Mouse (Mus musculus) G1E (cell line): ENCODE data around the gene Ndufb7.

Experiments
- CTCF ChIP-seq: IDR thresholded peaks from 2 replicates; pipeline ENCODE4 v1.5.1; 2012; ENCODE audit warnings: low read depth, low read length, inconsistent platforms, mixed read lengths
- TAL1 ChIP-seq: conservative IDR thresholded peaks from 2 replicates; pipeline ENCODE4 v1.6.1; 2012; ENCODE audit warnings: low read depth, low read length, inconsistent platforms, mixed read lengths

DNA sequence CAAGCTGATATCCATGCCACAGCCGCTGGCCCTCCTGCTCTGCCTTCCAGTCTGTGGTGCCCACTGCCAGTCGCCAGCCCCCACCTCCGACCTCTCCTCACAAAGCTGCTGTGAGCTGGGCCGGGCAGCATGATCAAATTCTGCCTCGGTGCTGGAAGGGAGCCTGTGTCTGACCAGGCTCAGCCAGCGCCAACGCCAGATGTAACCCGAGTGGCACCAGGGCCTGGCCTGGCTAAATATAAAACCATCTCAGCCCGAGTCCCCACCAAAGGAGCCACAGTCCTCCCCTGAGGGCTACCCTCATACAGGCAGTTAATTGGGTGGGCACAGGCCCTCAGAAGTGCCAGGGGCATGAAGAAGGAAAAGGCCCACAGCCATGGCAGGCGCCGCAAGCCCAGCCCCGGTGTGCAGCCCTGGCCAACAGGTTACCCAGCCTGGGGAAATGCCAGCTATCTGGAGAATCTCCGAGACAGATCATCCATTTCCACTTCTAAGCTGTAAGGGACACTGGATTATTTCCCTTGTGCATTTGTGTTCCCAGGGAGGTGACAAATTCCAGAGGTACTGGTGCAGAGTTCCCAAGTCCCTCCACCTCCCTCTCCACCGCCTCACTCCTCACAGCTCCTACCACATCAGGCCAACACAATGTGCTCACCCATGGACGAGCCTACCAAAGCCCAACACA is 8.3 kb downstream of the Ndufb7 start:
- TF ChIP-seq CTCF: no peak
- TF ChIP-seq TAL1: no peak
